Mouse (Mus musculus) layer of hippocampus, adult 8-10 months (tissue): ENCODE data around the gene Vmn1r234. TPM values are rescaled to one million over a fixed set of nuclear protein-coding genes. Genes with fewer than 3 reads are reported as not detected.
"Not testable (repeated sequence)": the region's sequence is repeated elsewhere in the genome, so short reads cannot be mapped to it uniquely, and the experiment has no call there.

Source experiments
- DNase-seq, 2 experiments: peaks; one replicate each; pipeline ENCODE4 v3.0.0; 2022; ENCODE audit warnings: low spot score in 2 of 2
- microRNA-seq, 2 experiments: library from miRNA; unstranded; fragments of <30 nt; microRNA quantifications; one replicate each; pipeline ENCODE4 v1.2.0; 2022
- total RNA-seq, 4 experiments: library from RNA; stranded (reverse); gene quantifications; 2 replicates each; pipeline ENCODE4 v1.2.4; 2022

Gene Vmn1r234
- not detected for total RNA-seq

DNA sequence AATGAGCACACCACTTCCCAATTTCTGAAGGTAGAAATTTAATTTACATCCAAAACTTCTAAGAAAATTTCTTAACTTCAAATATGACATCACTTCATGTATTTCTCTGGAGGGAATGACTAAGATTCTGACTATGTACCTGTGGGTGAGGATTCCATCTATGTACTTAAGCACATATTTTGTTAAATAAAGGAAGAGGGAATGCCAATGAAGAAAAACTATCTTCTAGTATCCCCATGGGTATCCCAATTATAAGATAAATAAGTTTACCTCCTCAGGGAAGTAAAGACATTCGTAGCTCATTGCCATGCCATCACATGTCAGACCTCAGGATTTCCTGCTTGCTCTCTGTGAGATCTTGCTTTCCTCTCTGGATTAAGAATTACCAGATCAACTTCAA lies at the start of gene Vmn1r234:
TSS of gene Vmn1r234 (plus strand) at position 301 of the 400 bp plus-strand sequence.
- DNase-seq: no peak

DNA sequence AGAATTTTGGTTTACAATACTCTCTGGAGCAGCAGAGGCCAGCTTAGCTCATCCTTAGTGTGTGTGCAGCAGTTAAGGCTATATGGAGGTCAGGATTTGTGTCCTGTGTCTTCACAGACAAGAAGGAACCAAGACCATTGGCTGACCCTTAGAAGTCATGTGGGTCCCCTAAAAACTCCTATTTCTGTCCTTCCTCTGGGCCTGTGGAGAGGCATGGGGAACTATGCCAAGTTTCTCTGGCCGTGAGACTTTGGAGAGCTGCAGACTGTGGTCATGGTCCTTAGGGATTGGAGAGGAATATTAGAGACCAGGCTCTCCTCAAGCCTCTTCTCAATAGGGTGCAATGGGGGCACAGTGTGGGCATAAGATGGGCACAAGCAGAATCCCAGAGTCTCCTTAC lies 14.8 kb upstream of the Vmn1r234 start:
- DNase-seq: not testable (repeated sequence)

DNA sequence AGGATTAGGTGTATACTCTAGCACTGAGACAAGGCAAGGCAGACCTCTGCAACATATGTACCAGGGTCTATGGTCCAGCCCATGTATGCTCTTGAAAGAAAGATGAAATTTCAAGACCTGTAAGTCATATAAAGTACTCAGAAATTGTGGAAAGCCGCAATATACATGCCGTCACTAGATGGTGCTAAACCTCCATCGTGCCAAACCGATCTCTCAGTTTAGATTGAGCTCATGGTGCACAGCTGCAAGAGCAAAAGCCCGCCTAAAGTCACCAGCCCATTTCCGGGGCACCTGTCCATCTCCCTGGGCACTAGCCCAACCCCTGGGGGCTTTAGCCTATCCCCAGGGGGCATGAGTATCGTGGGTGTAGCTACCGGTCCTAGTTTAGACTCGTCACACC lies 5.8 kb downstream of the Vmn1r234 start:
- DNase-seq: peak; percentile 3 to 53

GRCm38 (mm10) chr17:21256111-21256510 lies 30.2 kb downstream of the Vmn1r234 start, which contains the start of gene Vmn1r235:
TSS of gene Vmn1r235 (plus strand) at chr17:21256411.
- no peak for DNase-seq

- peak; percentile 5 to 42 for DNase-seq
These were observed 46.2 kb downstream of the Vmn1r234 start for GRCm38 (mm10) chr17:21272103-21272502.

DNA sequence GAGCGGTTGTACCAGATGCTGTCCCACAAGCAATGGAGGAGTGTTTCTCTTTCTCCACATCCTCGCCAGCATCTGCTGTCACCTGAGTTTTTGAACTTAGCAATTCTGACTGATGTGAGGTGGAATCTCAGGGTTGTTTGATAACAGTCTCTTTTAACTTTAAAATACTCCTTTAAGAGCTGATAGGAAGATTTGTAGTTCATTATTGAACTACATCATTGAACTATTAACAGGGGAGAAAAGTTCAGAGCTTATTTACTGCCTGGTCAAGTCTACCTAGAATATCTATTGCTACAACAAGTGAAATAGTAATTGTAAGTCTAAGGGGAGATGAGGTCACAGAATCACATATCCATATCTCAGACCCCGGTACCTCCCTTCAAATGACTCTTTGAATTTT lies 56.8 kb downstream of the Vmn1r234 start, which contains the start of gene Vmn1r236:
TSS of gene Vmn1r236 (plus strand) at position 301 of the 400 bp plus-strand sequence.
- no peak for DNase-seq

GRCm38 (mm10) chr17:21284395-21284794 lies 58.5 kb downstream of the Vmn1r234 start:
- no peak for DNase-seq

Small RNA genes lying within 50 kb of the gene (microRNA-seq; reads per million reads assigned to microRNA genes)
- 0 reads per million in 2 experiments for gene Gm26384

Other genes starting within 250 kb of the Vmn1r234 start
- gene Vmn1r233, start 229.6 kb upstream of the Vmn1r234 start, total RNA-seq: not detected
- 10 to 100 TPM; 19.7 to 24.2 (median 21.4) TPM for gene Zfp160, start 217.2 kb upstream of the Vmn1r234 start, total RNA-seq
- not detected for gene Vmn1r235, start 30.3 kb downstream of the Vmn1r234 start, total RNA-seq
- not detected for gene Vmn1r236, start 56.9 kb downstream of the Vmn1r234 start, total RNA-seq
- not detected for gene Vmn1r237, start 85.8 kb downstream of the Vmn1r234 start, total RNA-seq
- 1 to 10 TPM; 1.6 to 2.6 (median 2.0) TPM for gene Zfp677, start 157.7 kb downstream of the Vmn1r234 start, total RNA-seq
- 1 to 10 TPM in 1 of 4 experiments, under 1 TPM in 3; 0.84 to 1.6 (median 0.87) TPM for gene Zfp54, start 197.1 kb downstream of the Vmn1r234 start, total RNA-seq
- 1 to 10 TPM; 3.5 to 5.3 (median 4.6) TPM for gene Zfp51, start 224.3 kb downstream of the Vmn1r234 start, total RNA-seq